Comparison of ENCODE assay signal across 8 mouse cellular contexts in the genomic region with DNA sequence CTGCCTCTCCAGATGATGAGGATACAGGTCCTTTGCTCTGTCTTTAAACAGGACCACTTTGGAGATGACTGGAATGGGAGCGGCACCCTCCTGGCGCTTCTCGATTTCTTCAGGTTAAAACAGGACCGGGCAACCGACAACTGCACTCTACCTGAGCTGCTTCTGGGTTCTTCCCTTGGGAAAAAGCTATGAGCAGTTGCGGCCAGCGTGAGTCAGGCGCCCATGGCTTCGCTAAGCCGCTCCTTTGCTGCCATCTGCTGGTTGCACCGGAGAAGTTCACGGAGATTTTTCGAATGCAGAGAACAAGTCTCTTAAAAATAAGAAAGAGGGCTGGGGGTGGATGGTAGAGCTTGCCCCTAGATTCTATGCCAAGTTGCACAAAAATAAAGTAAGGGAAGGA. TPM values are rescaled to one million over a fixed set of nuclear protein-coding genes. Genes with fewer than 3 reads are reported as not detected.
DNase-seq lines count a peak whose midpoint lies in the region; ATAC-seq and TF ChIP-seq lines count a peak whose summit lies in the region.

No protein-coding gene starts in this region.

- peak; percentile 74 for ATAC-seq in megakaryocyte progenitor cell, adult 5-6 weeks (replicated peaks; ENCODE audit: poor library complexity)

- DNase-seq in heart, adult 8-10 months (ENCODE audit: low spot score) = peak; percentile 68
- no peak for DNase-seq in heart, postnatal 25 days (ENCODE audit: low spot score)
- DNase-seq in adipocyte (ENCODE audit: low spot score) = peak; percentile 84
- DNase-seq in embryo, embryonic 11 days = peak; percentile 90
- peak; percentile 85 for DNase-seq in heart, postnatal 4 days
- peak; percentile 68 to 71 for DNase-seq in layer of hippocampus, postnatal 36 days

- no peak overlapping the region for H3K4me3 ChIP-seq in testis, adult 2 months (ENCODE audit: control insufficient read depth, low read depth, low read length)

- peak; percentile 83 for TF ChIP-seq CTCF in testis, adult 2 months (IDR thresholded peaks at IDR 0.05; ENCODE audit: control insufficient read depth, insufficient read depth, insufficient replicate concordance, low read depth, low read length)

- peaks cover 4% of the 10 kb centered on the region; the same call in 1 of the 2 replicates for H3K4me1 ChIP-seq in testis, adult 2 months (ENCODE audit: control insufficient read depth, insufficient read depth, low read length)

- H3K36me3 ChIP-seq in testis, adult 2 months (ENCODE audit: control insufficient read depth, insufficient read depth, low read length) = no peaks in the 10 kb centered on the region

- no peak for TF ChIP-seq POLR2A in testis, adult 2 months (IDR thresholded peaks at IDR 0.05; ENCODE audit: control insufficient read depth, low read depth, low read length)

- no peak overlapping the region for H3K27ac ChIP-seq in testis, adult 2 months (ENCODE audit: control insufficient read depth, insufficient read depth, low read depth, low read length)

- H3K27me3 ChIP-seq in testis, adult 2 months (ENCODE audit: control insufficient read depth, insufficient read depth, low read length) = peaks cover 4% of the 10 kb centered on the region; the same call in 1 of the 2 replicates

- intact Hi-C loops in heart, postnatal 25 days (cut with DNase I) = loop anchor here (1.0 kb wide), 2 partner anchors 812 to 910 kb away; no protein-coding TSS in a partner anchor

RNA-seq across cellular contexts. Expression of gene Tbx3, which starts 20.6 kb away (rescaled TPM):
- total RNA-seq in heart, adult 8-10 months (2022) = 10 to 100 TPM in 3 of 4 experiments, 1 to 10 TPM in 1; 8.9 to 12.7 (median 10.2) TPM
- 10 to 100 TPM in 1 of 2 experiments, 1 to 10 TPM in 1; 9.3 to 13.2 TPM for total RNA-seq in heart, postnatal 25 days (2021)
- 10 to 100 TPM; 14.4 to 15.8 TPM for total RNA-seq in heart, postnatal 4 days (2021)
- total RNA-seq in layer of hippocampus, postnatal 36 days (2021) = 1 to 10 TPM; 2.1 to 3.1 TPM
- not detected in 2 replicates for total RNA-seq in megakaryocyte progenitor cell, adult 5-6 weeks (2015)
- total RNA-seq in megakaryocyte progenitor cell, adult 5-6 weeks (2017) = not detected in 2 replicates
- 0.52 and 1.7 TPM in 2 replicates for polyA plus RNA-seq in testis, adult 2 months (2012; rRNA removed)
